Mouse (Mus musculus) left cerebral cortex, postnatal 14 days (tissue): Measurements from ENCODE around the gene Pkn1. TPM values are rescaled to one million over a fixed set of nuclear protein-coding genes. Genes with fewer than 3 reads are reported as not detected.
A peak's percentile ranks its signal among the peaks of the same experiment; 100 is the strongest.

Experiments
- DNase-seq, 2 experiments: peaks; one replicate each; pipeline ENCODE4 v3.0.0; 2021 to 2022; ENCODE audit warnings: low spot score in 2 of 2, mixed read lengths in 1 of 2
- intact Hi-C: fragments of 180-260 bp; cut with DNase I; formaldehyde crosslinking; loops from one replicate; pipeline ENCODE4 v1.15.1; 2025
- total RNA-seq, 2 experiments: library from RNA; stranded (reverse); gene quantifications; 2 replicates each; pipeline ENCODE4 v1.2.3; 2021

Gene Pkn1
- total RNA-seq, 2 experiments from 2014 or later, result 63.8 to 74.1 TPM

- DNase-seq, result no peak
- intact Hi-C loops, result no loop called here
These were observed 26.6 kb upstream of the Pkn1 start for GRCm38 (mm10) chr8:83725521-83726102.

DNA sequence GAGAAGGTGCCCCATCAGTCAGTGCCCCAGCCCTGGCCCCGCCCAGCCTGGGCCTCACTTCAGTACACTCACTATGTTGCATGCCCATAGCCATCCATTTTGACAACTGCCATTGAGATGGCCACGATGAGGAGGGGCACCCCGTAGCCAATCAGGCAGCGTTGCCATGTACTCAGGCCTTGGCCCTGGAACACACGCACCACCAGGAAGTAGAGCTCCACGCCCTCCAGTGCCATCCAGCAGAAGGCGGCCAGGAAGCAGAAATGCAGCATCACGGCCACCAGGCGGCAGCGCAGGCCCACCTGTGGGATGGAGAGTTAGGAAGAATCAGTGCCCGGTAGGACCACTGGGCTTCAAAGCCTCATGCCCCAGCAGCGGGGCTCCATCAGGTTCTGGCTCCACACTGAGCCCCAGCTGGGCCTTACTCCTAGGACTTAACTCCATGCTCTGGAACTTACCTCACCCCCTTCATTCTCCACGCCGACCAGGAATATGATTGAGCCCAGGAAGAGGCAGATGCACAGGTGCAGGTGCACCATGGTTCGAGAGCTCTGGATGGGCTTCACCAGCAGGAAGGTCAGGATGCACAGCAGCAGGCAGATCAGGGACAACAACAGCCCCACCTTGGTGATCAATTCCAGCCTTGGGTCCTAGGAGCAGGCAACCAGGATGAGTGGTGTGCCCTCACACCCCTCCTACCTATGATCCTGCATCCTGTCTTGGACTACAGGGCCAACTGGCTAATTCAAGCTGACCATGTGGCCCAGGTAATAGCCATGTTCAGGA is 25.9 kb upstream of the Pkn1 start:
- intact Hi-C loops, result loop anchor here (5.0 kb wide), 2 partner anchors 172 to 232 kb away; partner anchors contain the start of genes Asf1b and Gm10644
- DNase-seq, result peak; percentile 84 to 92

DNA sequence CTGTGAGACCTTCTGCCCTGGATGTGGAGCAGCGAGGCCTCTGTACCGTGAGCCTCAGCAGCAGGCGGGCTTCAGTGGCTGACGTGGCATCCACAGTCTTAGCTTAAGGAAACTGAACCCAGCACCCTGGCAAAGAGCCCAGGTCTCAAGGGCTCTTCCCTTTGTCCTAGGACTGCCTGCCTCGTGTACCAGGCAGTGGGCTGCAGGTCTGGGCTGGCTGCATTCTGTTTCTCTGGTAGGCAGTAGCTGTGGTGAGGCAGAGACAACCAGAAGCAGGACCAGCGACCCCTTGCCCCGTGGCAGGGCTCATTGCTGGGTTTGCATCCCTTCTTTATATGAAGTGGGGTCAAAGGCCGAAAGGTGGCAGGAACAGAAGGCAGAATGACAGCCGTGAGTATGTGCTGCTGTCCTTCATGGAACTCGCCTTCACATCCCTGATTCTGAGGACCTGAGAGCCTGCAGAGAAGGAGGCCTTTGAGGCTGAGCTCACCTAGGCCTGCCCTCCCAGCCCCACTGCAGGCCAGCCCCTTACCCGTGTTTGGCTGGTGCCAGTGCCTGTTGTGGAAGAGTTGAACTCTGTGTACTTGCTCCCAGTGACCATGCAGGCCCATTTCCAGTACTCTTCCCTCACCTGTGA is 24.6 kb upstream of the Pkn1 start:
- intact Hi-C loops, result loop anchor here (5.0 kb wide), 2 partner anchors 174 to 234 kb away; partner anchors contain the start of genes Asf1b and Gm10644
- DNase-seq, result no peak

DNA sequence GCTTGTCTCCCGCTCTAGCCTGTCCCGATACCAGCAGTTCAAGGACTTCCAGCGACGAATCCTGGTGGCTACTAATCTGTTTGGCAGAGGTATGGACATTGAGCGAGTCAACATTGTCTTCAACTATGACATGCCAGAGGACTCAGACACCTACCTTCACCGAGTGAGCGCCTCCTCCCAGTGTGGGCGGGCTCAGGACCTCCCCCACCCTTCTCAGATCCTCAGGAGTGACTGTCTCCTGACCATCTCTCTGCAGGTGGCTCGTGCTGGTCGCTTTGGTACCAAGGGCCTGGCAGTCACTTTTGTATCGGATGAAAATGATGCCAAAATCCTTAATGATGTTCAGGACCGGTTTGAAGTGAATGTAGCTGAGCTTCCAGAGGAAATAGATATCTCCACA is 23.7 kb upstream of the Pkn1 start:
- no peak for DNase-seq
- intact Hi-C loops, result loop anchor here (5.0 kb wide), 2 partner anchors 175 to 235 kb away; partner anchors contain the start of genes Asf1b and Gm10644

GRCm38 (mm10) chr8:83721405-83722025 is 22.5 kb upstream of the Pkn1 start:
- no peak for DNase-seq
- intact Hi-C loops, result loop anchor here (5.0 kb wide), 2 partner anchors 176 to 236 kb away; partner anchors contain the start of genes Asf1b and Gm10644

GRCm38 (mm10) chr8:83719693-83720092 is 20.7 kb upstream of the Pkn1 start:
- DNase-seq, result no peak
- intact Hi-C loops, result loop anchor here (5.0 kb wide), 3 partner anchors 57 to 238 kb away; partner anchors contain the start of genes Asf1b and Gm10644

DNA sequence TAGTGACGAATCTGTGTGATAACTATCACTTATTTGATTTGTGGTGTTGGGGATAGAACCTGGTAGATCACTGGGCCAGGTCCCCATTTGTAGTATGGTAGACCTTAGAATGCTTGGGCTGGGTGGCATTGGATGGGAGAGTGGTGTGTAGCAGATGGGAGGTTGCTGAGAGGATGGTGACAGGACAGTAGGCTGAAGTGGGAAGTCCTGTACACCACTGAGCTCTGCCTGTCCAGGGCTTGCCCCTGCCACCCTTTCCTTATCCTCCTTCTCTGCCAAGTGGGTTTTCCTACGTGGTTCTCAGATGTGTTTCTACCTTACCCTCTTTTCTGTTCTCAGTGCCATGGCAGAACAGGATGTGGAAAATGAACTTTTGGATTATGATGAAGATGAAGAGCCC is 20.1 kb upstream of the Pkn1 start:
- no peak for DNase-seq
- intact Hi-C loops, result loop anchor here (5.0 kb wide), 1 partner anchor 57 kb away; no protein-coding TSS in a partner anchor

DNA sequence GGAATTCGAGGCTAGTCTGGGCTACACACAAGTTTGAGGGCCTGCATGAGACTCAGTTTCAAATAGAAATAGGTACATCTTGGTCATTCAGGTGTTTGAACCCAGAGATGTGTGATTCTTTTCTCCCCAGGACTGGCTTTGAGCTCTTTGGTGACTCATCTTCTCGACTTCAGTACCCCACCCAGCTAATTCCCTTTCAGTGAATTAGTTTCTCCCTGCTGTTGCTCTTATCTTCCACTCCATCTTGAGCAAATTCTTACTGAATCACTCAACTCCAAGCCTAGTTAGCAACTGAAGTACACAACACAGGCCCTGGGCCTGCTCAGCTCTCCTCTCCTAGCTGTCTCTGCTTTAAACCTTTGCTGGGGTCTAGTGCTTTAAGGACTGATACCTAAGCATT is 17.6 kb upstream of the Pkn1 start:
- intact Hi-C loops, result loop anchor here (5.0 kb wide), 1 partner anchor 54 kb away; no protein-coding TSS in a partner anchor
- DNase-seq, result no peak

GRCm38 (mm10) chr8:83715771-83716170 is 16.8 kb upstream of the Pkn1 start:
- intact Hi-C loops, result loop anchor here (5.0 kb wide), 1 partner anchor 53 kb away; no protein-coding TSS in a partner anchor
- DNase-seq, result no peak

DNA sequence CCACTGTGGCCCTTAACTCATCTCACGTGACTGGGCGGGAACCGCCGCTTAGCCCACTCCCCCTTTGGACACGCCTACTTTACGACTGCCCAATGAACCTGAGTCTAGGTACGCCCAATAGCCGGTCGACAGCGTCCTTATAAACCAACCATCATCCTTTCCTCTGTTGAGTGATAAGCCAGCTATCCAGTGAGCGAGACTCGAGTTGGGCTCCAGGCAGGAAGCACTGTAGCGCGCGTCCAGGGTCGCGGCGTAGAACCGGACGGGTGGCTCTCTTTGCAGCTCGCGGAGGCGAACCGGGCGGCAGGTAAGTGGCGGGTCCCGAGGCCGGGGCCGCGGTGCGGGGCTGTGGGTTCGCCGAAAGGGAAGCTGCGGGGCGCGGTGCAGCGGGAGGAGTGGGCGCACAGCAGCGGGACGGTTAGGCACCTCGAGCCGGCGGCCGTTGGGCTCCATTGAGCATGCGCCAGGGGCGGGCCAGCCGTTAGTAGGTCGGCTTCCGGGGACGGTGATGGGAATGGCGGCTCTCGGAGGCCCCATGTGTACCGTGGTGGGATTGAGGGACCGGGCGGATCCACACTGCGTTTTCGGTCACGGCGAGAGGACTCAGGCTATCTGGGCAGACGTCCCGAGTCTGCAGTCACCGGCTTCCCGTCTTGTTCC is 16.2 kb upstream of the Pkn1 start, which contains the start of gene Ddx39:
Gene Ddx39, plus strand, starts transcription at position 147 of the 660 bp plus-strand sequence.
- peak; percentile 96 to 99 for DNase-seq
- intact Hi-C loops, result loop anchor here (5.0 kb wide), 1 partner anchor 53 kb away; no protein-coding TSS in a partner anchor

DNA sequence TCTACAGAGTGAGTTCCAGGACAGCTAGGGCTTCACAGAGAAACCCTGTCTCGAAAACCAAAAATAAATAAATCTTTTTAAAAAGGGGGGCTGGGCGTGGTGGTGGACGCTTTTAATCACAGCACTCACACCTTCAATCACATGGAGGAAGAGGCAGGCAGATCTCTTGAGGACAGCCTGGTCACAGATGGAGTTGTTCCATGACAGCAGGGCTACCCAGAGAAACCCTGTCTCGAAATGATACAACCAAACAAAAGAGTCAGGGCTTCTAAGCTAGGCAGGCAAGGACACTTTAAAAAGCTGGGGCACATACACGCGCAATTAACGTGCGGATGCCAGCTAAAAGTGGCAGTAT is 15.7 kb upstream of the Pkn1 start:
- intact Hi-C loops, result loop anchor here (5.0 kb wide), 1 partner anchor 52 kb away; no protein-coding TSS in a partner anchor
- no peak for DNase-seq

- intact Hi-C loops, result no loop called here
- DNase-seq, result peak; percentile 46 to 60
These were observed 8.6 kb upstream of the Pkn1 start for GRCm38 (mm10) chr8:83707554-83707953.

DNA sequence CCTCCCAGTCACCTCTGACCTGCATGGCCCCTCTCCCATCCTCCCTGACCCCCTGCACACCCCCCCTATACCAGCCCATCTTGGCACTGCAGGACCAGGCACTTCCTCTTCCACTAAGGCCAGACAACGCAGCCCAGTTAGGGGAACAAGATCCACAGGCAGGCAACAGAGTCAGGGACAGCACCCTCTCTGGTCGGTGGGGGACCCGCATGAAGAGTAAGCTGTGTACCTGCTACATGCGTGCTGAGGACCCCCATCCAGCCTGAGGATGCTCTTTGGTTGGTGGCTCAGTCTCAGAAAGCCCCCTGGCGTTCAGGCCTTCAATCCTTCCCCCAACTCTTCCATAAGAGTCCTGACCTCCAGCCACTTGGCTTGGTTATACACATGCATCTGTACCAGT is 7.4 kb upstream of the Pkn1 start:
- no peak for DNase-seq

DNA sequence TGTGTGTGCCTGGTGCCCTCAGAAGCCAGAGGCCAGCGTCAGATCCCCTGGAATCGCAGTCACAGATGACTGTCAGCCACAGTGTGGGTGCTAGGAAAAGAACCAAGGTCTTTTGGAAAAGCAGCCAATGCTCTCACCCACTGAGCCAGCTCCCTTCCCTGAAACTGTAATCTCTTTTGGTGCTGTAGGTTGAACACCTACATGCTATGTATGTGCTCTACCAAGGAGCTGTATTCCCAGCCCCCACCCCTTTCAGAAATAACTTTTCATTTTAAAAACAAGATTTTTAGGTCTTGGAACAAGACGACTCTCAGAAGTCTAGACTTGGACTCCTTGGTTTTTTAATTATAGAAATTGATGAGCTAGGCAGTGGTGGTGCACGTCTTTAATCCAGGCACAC is 4.4 kb upstream of the Pkn1 start:
- no peak for DNase-seq
- intact Hi-C loops, result no loop called here

More for the DNA sequence above, 7.4 kb upstream of the Pkn1 start:
- intact Hi-C loops, result no loop called here

DNA sequence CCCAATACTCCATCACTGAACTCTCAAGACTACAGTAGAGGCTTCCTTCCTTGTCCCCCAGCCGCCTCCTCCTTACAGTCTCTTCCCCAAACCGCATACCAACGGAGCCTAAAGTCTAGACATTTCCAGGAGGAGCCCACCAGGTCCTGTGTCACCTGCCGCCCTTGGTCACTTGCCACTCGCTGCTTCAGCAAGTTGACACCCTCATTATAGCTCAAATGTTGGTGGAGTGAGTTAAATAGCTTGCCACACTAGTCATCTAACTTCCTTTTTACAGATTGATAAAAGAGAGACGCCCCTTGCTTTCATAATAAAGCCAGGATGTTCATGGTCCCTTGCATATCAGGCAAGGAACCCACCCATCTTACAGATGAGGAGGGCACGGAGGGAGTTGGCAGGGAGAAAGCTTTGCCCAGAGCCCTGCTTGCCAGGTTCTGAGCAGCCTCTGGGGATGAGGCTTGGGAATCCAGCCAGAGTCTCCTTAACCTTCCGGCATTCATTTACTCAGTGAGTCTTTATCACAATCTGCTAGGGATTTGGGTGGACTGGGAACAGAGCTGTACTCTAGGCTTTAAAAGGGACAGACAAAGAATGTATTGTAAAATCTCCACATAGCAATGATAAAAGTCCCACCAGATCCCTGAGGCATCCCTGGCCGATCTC is 1.6 kb upstream of the Pkn1 start:
- intact Hi-C loops, result no loop called here

GRCm38 (mm10) chr8:83699566-83699965 is 587 bp upstream of the Pkn1 start:
- intact Hi-C loops, result no loop called here
- no peak for DNase-seq

More for the DNA sequence above, 1.6 kb upstream of the Pkn1 start:
- DNase-seq, result no peak

GRCm38 (mm10) chr8:83698291-83698660 is 703 bp downstream of the Pkn1 start:
- intact Hi-C loops, result no loop called here
- peak in 1 of 2 experiments; percentile 52 for DNase-seq
